Mouse (Mus musculus) kidney, adult 18-20 months (tissue): Measurements from ENCODE around the gene Acad10.
"Not testable (repeated sequence)": the region's sequence is repeated elsewhere in the genome, so short reads cannot be mapped to it uniquely, and the experiment has no call there.

Experiments used
- DNase-seq: peaks from one replicate; pipeline ENCODE4 v3.0.0; 2021

Acad10 gene

DNA sequence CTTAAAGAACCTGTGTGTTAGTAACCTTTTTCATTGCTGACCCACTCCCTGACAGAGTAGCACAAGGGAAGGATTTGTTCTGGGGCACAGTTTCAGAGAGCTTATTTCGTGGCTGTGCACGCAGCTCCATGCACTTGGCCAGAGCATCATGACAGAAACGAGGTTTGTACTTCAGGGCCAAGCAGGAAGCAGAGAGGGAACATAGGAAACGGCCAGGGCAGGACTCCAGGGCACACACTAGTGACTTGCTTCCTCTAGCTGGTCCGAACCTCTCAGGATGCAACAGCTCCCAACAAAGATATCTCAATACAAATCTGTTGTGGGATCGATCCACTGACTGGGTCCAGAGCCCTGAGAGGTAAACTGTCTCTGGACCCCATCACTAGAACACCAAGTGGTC is 3.4 kb downstream of the Acad10 start:
- peak; percentile 38 for DNase-seq

DNA sequence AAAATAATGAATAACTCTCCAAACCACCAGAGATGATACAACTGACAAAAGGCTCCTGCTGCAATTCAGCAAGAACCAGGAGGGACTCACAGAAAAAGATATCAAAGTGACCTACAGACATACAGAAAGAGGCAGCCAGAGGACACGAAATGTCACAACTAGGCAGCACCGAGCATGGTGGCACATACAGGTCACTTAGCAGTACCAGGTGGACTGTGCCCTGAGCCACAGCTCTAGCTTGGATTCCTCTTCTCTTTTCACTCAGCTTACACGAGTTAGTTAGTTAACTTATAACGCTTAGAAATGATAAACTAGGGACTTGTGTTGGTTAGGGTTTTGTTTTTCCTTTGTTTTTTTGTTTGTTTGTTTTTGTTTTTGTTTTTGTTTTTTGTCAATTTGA is 5.8 kb downstream of the Acad10 start:
- DNase-seq = no peak

DNA sequence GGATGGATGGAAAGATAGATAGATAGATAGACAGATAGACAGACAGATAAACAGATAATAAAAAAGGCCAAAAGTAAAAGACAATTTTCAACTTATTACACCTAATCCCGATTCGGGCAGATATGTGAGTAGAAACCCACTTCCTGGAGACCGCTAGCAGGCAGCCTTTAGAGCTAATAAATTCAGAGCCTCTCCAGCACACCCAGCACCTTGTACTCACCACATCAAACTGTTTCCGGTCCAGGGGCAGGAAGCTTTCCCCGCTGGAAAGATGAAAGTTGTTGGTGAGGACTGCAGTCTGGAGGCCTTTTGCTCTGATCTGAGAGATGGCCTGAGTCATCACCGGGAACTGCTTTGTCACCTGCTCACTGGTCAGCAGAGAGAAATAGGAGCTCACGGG is 11.2 kb downstream of the Acad10 start:
- DNase-seq = no peak

DNA sequence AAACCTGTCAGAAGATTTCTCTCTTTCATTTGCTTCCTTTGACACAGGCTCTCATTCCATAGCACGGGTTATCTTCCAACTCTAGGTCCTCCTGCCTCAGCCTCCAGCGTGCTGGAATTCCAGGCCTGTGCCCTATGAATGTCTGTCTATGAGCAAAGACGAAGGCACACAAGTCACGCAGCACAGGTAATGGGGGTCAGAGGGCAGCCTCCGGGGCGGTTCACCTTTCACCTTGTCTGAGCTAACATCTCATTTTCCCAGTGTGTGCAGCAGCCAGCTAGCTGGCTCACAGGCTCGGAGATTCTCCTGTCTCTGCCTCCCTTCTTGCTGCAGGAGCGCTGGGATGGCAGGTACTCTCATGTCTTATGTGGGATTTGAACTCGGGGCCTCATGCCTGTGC is 20.7 kb downstream of the Acad10 start:
- no peak for DNase-seq

DNA sequence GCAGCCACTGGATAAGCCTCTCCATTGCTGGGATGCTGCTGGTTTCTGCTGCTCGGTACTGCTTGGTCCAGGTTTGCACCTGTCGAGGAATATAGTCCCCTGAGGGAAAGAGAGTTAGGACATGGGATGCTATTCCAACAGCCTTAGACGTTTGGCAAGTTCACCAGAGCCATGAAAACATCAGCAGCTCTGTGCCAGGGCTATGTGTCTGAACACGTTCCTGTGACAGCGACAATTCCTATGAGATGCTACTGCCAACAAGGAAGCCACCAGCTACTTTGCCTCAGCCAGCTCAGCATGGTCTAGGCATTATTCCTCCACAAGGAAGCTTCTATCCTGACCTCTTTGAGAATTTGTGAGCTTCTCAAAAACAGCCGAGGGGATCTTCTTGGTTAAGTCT is 23.0 kb downstream of the Acad10 start:
- DNase-seq = no peak

DNA sequence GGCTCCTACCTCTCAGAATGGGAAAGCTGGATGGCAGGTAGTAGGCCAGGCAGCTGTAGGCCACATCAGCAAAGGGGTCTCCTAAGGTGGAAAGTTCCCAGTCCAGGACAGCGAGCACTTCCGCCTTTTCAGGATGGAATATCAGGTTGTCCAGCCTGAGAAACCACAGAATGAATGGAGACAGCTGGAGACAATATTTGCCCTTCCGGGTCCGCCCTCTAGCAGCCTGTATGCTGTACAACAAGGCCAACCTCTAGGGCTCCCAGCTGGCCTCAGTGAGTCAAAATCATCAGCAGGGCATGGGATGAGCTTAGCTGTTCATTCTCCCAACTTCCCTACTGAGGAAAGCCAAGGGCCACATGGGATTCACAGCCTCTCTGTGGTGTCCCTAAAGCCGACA is 25.6 kb downstream of the Acad10 start:
- no peak for DNase-seq

DNA sequence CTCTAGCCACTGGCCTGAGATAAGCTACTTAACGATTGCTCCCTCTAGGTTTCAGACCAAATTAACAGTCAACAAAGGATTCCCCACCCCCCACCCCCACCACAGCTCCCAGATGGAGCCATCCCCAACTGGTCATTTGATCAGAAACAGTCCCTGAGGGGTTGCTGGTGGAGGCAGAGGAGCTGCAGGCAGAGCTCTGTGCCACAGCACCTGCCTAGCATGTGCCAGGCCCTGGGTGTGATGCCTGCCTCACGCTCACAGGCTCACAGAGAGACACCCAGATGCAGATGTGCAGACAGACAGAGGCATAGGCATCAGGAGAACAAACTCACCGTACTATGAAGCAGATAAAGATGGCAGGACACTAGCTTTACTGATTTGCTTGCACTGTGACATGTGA is 27.5 kb downstream of the Acad10 start:
- DNase-seq = no peak

DNA sequence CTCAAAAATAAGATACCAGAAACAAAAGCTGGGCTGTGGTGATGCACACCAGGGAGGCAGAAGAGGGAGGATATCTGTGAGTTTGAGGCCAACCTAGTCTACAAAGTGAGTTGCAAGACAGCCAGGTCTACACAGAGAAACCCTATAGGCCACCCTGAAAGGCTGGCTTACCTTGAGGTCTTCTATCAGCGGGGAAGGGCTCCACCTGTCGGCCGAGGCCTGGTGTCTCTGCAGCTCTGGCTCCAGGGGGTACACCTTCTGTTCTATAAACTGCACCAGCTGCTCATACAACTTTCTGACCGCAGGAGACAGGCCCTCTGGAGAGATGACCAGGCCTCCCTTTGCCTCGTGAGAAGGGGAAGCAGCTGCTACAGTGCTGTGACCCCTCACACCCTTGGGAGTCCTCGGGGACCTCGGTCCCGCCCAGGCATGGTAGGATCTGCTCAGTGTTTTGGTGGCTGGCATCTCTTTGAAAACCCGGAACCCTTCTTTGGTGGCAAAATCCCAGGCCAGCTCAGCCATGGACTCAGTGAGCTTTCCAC is 29.1 kb downstream of the Acad10 start:
- DNase-seq = peak; percentile 25

DNA sequence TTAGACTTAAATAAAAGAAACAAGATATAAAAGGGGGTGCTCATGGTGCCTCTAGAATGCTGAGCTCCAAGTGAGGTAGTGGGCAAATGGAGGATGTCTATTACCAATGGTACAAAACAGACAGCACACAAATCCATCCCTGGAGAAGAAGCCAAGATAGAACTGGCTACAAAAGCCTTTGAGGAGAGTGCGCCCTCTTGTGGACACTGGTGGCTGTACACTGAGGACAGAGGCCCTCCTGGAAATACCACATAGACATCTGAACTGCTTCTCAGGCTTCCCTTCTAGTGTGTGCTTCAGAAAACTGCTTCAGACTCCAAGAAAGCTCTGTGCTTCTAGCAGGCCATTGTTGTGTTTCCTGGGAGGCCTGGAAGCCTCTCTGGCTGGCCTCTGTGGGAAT is 32.4 kb downstream of the Acad10 start:
- DNase-seq = peak; percentile 81

DNA sequence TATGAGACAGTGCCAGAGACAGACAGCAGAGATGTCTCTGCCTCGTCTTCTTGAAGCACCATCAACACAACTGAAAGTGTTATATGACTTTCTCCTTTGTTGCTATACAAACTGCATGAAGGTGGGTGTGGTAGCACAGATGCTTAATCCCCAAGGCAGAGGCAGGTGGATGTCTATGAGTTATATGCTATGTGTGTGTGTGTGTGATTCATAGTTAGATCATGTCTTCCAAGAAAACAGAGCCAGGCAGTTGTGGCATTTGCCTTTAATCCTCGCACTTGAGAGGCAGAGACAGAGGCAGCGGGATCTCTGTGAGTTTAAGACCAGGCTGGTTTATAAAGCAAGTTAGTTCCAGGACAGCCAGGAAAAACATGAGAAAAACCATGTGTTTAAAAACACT is 37.1 kb downstream of the Acad10 start:
- no peak for DNase-seq

DNA sequence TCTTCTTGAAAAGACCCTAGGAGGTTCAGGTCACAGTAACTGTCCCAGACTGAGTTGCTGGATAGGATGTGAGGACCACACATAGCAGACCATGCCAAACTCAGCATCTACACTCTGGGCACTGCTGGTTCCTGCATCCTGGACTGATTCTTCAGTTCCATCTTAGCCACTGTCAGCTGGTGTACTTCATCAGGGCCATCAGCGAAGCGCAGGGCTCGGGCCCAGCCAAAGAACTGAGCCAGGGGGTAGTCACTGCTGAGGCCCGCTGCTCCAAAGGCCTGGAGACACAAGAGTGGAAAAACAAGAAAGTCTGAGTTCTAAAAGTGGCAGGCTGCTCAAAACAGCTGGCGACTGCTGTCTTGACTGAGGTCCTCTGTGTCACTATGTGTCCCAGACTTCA is 39.2 kb downstream of the Acad10 start:
- DNase-seq = no peak

DNA sequence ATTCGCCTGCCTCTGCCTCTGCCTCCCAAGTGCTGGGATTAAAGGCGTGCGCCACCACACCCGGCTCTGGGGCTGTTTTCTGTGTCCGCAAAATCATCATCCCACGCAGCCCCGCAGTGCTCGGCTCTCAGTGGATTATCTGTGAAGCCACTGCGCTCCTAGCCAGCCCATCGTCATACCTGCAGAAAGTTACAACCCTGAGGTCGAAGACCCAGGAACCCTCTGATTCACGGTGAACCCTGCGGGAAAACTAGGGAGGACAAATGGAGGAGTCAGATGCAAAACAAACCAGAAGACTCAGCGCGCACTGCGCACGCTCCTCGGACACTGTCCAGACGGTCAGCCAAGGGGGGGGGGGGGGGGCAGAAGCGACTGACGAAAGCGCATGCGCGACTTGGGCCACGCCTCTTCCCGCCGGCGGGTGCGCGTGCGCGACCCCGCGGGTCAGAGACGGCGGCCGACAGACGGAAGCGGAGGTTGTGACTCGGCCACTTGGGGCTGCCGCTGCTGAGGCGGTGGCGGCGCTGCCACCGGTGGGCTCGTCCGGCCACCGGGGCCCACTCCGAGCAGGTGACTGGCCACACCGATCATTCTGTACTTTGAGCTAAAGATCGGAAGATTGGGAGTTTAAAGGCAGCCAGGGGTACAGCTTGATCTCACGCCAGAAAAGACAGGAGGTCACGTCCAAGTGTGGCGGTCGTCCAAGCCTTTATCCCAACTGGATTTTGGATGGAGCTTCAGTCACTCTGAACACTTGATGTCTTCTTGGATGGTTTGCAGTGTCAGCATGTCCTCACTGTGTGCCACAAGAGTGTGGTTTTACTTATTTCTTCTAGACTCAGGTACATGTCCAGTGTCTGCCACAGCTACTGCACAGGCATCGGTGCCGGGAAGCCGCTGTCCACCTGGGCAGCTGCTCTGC is 41.5 kb downstream of the Acad10 start, which contains the start of gene Acad12:
TSS of gene Acad12 (minus strand) at position 347 of the 922 bp plus-strand sequence.
- DNase-seq = peak; percentile 87

DNA sequence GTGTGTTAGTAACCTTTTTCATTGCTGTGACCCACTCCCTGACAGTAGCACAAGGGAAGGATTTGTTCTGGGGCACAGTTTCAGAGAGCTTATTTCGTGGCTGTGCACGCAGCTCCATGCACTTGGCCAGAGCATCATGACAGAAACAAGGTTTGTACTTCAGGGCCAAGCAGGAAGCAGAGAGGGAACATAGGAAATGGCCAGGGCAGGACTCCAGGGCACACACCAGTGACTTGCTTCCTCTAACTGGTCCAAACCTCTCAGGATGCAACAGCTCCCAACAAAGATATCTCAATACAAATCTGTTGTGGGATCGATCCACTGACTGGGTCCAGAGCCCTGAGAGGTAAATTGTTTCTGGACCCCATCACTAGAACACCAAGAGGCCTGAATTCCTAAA is 45.4 kb downstream of the Acad10 start:
- not testable (repeated sequence) for DNase-seq

DNA sequence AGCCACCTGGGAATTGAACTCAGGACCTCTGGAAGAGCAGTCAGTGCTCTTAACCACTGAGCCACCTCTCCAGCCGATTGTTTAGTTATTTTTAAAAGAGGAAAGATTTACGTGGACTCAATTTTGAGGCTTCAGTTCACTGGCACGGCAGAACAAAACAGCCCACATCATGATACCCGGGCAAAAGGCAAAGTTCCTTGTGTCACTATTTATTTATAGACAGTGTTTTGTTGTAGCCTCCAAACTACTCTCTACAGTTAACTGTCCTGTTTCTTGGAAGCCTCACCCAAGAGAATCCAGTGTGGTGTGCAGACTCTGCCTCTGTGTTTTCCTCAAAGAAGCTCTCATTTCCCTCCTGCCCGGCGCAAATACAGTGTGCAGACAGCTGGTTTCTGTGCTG is 48.3 kb downstream of the Acad10 start:
- no peak for DNase-seq

DNA sequence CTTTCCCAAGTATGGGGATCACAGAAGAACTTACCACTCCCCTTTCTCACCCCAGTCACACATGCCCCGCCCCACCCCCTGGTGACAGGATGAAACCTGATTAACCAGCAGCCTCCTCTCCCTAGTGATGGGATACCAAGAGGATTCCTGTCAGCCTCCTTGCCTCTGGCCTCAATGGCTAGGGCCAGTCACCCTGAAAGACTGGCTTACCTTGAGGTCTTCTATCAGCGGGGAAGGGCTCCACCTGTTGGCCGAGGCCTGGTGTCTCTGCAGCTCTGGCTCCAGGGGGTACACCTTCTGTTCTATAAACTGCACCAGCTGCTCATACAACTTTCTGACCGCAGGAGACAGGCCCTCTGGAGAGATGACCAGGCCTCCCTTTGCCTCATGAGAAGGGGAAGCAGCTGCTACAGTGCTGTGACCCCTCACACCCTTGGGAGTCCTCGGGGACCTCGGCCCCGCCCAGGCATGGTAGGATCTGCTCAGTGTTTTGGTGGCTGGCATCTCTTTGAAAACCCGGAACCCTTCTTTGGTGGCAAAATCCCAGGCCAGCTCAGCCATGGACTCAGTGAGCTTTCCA is 50.7 kb downstream of the Acad10 start:
- not testable (repeated sequence) for DNase-seq

DNA sequence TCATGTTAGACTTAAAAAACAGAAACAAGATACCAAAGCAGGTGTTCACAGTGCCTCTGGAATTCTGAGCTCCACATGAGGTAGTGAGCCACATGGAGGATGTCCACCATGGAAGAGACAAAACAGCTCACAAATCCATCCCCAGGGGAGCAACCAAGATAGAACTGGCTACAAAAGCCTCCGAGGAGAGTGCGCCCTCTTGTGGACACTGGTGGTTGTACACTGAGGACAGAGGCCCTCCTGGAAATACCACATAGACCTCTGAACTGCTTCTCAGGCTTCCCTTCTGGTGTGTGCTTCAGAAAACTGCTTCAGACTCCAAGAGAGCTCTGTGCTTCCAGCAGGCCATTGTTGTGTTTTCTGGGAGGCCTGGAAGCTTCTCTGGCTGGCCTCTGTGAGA is 54.2 kb downstream of the Acad10 start:
- peak; percentile 85 for DNase-seq

DNA sequence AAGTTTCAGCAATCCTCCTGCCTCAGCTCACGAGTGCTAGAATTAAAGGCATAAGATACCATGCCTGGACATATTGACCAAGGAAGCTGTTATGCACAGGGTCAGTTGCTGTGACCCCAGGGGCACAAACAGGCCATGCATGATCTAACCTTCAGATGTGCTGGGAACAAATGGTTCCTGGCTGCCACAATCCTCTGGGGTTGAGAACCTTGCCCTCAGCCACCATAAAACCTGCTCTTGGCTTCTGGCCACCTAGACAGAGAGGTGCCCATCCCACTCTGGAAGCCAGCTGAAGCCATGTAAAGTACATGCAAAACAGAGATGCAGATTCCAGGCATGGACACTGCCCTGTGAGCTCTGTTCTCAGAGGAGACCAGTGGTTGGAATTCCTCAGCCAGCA is 56.5 kb downstream of the Acad10 start:
- DNase-seq = peak; percentile 40

DNA sequence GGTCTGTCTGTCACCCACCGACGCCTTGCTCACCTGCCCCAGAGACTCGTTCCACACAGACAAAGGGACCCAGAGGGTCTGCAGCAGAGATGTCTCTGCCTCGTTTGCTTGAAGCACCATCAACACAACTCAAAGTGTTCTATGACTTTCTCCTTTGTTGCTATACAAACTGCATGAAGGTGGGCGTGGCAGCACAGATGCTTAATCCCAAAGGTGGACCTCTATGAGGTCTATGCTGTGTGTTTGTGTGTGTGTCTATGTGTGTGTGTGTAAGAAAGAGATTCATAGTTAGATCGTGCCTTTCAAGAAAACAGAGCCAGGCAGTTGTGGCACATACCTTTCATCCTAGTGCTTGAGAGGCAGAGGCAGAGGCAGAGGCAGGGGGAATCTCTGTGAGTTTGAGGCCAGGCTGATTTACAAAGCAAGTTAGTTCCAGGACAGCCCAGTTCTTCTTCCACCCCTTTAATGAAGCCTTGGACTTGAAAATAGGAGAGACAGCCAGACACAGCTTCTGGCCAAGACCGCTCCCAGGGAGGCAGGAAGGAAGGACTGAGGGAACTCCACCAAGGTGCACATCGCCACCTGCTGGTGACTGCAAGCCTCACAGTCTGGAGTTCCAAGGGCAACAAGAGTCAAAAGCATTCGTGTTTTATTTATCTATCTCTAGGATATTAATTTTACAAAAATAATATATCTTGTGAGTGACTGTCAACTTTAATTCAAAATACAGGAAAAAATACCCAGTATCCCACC is 58.6 kb downstream of the Acad10 start:
- peak; percentile 93 for DNase-seq

DNA sequence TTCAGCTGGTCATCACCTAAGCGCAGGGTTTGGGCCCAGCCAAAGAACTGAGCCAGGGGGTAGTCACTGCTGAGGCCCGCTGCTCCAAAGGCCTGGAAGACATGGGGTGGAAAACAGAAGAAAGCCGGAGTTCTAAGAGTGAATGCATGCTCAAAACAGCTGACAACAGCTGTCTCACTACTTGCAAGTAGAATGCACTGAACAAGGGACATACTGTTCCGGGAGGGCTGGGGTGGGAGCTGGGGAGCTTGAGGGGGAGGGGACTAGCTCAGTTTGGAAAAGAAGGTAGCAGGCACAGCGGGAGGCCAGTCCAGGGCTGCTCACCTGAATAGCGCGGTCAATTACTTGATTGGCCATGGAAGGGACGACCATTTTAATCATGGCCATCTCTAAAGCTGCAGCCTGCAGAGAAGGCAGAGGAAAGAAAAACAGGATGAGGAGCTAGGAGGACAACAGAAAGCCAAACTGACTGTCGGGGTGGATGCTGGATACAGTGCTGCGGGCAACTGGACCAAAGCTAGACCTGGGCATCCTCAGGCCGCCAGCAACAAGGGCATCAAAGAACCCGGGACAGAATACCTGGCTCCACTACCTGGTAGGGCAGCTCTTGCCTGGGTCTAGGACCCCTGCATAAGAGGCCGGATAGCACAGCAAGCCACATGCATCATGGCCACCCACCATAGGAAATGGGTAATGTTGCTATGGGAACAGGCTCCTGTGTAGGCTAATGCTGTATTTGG is 61.3 kb downstream of the Acad10 start:
- no peak for DNase-seq

DNA sequence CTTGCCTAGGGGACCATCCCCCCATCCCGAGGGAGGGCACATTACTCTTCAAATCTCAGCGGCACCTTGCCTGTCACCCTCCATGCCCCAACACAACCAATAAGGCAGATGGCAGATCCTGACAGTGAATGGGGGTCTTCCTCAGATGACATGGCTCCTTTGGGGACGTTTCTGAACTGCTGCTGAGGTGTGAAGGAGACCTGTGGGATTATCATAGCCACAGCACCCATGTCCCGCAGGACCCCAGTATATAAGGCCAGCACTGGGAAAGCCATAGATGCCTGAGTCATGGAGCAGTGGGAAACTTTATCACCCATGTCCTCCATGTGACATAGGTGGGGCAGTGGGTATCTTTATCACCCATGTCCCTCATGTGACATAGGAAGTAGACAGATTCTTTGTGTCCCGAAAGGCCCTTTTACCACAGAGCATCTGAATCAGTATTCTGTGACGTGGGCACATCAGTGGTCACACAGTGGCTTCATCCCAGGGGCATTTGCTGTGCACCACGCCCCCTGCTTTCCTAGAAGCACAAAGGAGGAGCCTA is 62.2 kb downstream of the Acad10 start:
- no peak for DNase-seq

DNA sequence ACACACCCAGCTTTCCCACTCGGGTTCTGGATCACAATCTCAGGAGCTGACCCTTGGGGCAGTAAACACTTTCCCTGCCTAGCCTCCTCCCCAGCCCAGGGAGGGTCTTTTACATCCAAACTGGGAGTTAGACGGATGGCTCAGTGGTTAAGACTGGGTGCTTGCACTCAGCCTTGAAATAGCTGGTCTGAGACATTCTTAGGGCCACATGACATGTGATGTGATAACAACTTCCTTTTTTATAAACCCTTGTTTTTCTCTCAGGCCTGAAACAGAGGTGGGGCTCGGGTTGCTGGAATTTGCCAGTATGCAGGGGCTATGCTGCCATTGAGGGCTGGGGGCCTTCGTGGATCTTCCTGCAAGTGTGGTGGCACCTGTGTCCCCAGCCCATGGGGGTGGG is 63.0 kb downstream of the Acad10 start:
- no peak for DNase-seq

DNA sequence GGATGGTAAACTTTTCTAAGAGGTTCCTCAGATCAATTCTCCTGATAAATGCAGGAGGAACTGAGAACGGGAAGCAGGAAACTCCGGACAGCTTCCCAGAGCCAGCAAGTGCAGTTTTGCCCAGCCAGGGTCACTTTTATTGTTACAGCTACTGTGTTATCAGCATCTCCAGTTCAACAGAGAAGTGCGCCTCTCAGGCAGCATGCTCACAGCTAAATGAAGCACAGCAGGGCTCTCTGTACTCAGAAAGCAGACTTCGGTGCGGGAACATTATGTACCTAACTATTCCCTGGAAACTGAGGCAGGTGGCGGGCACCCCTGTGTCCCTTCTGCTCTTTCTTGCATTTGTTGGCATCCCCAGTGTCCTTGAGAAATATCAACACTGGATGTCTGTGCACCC is 64.1 kb downstream of the Acad10 start:
- no peak for DNase-seq
